Mouse (Mus musculus) liver, embryonic 18 days (tissue): ENCODE results near the gene Tmem38a. TPM values are rescaled to one million over a fixed set of nuclear protein-coding genes. Genes with fewer than 3 reads are reported as not detected.

Experiments
- polyA plus RNA-seq: library from polyadenylated mRNA; depleted of rRNA; stranded (reverse); fragments of >200 nt; gene quantifications from 2 replicates; pipeline ENCODE4 v1.2.3, GENCODE M21; 2012; rRNA removed

Gene Tmem38a
- polyA plus RNA-seq, result 2.1 and 2.2 TPM in 2 replicates

GRCm38 (mm10) chr8:72571611-72572473, at the start of gene Tmem38a:
TSS of gene Tmem38a (plus strand) at chr8:72572055.

GRCm38 (mm10) chr8:72547802-72548643, 23.8 kb upstream of the Tmem38a start, which contains the start of gene Med26:
TSS of gene Med26 (minus strand) at chr8:72548270.

GRCm38 (mm10) chr8:72570633-72571610, 933 bp upstream of the Tmem38a start, which contains the start of gene Smim7:
TSS of gene Smim7 (minus strand) at chr8:72571088.

Other genes starting within 250 kb of the Tmem38a start
- gene Eps15l1, start 150.6 kb upstream of the Tmem38a start, polyA plus RNA-seq, result 16.9 and 20.9 TPM in 2 replicates
- gene Calr3, start 128.2 kb upstream of the Tmem38a start, polyA plus RNA-seq, result 0.22 and 0.32 TPM in 2 replicates
- gene 1700030K09Rik, start 128.2 kb upstream of the Tmem38a start, polyA plus RNA-seq, result 2.4 and 2.5 TPM in 2 replicates
- gene Cherp, start 96.8 kb upstream of the Tmem38a start, polyA plus RNA-seq, result 13.3 and 15.6 TPM in 2 replicates
- 9.6 and 10.1 TPM in 2 replicates for gene Slc35e1, start 79.4 kb upstream of the Tmem38a start, polyA plus RNA-seq
- 3.5 and 4.8 TPM in 2 replicates for gene Med26, start 23.8 kb upstream of the Tmem38a start, polyA plus RNA-seq
- 19.6 and 22.6 TPM in 2 replicates for gene Smim7, start 967 bp upstream of the Tmem38a start, polyA plus RNA-seq
- 0.01 TPM in 2 replicates for gene Nwd1, start 74.7 kb downstream of the Tmem38a start, polyA plus RNA-seq
- gene Sin3b, start 151.2 kb downstream of the Tmem38a start, polyA plus RNA-seq, result 56.4 and 59.5 TPM in 2 replicates
- gene F2rl3, start 189.8 kb downstream of the Tmem38a start, polyA plus RNA-seq, result 2.9 TPM in 2 replicates